In genomic region chr3:28031643-28032243, GRCm38 (mm10) we compare ENCODE assay signal across 9 mouse cellular contexts.
DNase-seq lines count a peak whose midpoint lies in the region; ATAC-seq lines count a peak whose summit lies in the region.
"Had no signal": no experiment of that assay in that cellular context is flagged by ENCODE, and none has a peak within 500 bp of the region (broad histone marks: within the 10 kb centered on the region; RNA-seq: fewer than 3 reads in every experiment).

No protein-coding gene starts in this region.

- intact Hi-C loops in left cerebral cortex, postnatal 14 days (cut with DNase I), result no loop called here
- intact Hi-C loops in left cerebral cortex, postnatal 4 days (cut with DNase I), result no loop called here

- H3K27ac ChIP-seq in embryonic facial prominence, embryonic 13.5 days, result 0 out of 2 replicates have a peak overlapping the region, but pooled peaks have one; percentile 7

- DNase-seq in left cerebral cortex, postnatal 14 days (ENCODE audit: low spot score in 2 of 2), result peak; percentile 47 to 48
- DNase-seq in left cerebral cortex, postnatal 4 days, result no peak
- DNase-seq in kidney, adult 18-20 months, result no peak
- no peak for DNase-seq in gastrocnemius, adult 18-20 months (ENCODE audit: low spot score)

- no peaks in the 10 kb centered on the region for H3K27me3 ChIP-seq in embryonic facial prominence, embryonic 13.5 days

- H3K4me2 ChIP-seq in embryonic facial prominence, embryonic 13.5 days, result no peak overlapping the region

- 0 out of 2 replicates have a peak overlapping the region, but pooled peaks have one; percentile 16 for H3K9ac ChIP-seq in embryonic facial prominence, embryonic 13.5 days

- no peaks in the 10 kb centered on the region for H3K36me3 ChIP-seq in embryonic facial prominence, embryonic 13.5 days

- H3K4me3 ChIP-seq in embryonic facial prominence, embryonic 13.5 days, result no peak overlapping the region
- H3K4me3 ChIP-seq: erythroblast, embryonic 14.5 days had no signal

- WGBS in embryonic facial prominence, embryonic 13.5 days, result 63% methylated on average over 7 of the region's 7 CpGs

- H3K4me1 ChIP-seq in embryonic facial prominence, embryonic 13.5 days, result peaks cover 8% of the 10 kb centered on the region

- ATAC-seq in embryonic facial prominence, embryonic 13.5 days (ENCODE audit: insufficient number of reproducible peaks, insufficient read depth, low FRiP score, low TSS enrichment, low read depth), result no peak
- ATAC-seq in inflammation-experienced regulatory T-cells, adult 6 months, result peak; percentile 50
- 0 out of 2 replicates have a peak, but pooled peaks have one; percentile 40 for ATAC-seq in monocyte, adult 5-6 weeks (replicated peaks; ENCODE audit: insufficient number of reproducible peaks, low FRiP score, low TSS enrichment, poor library complexity, severe bottlenecking)
- no peak for ATAC-seq in erythroblast, adult 5-6 weeks (replicated peaks; ENCODE audit: low FRiP score, poor library complexity, severe bottlenecking)

- no peaks in the 10 kb centered on the region for H3K9me3 ChIP-seq in embryonic facial prominence, embryonic 13.5 days

Comparison
In these comparisons a context has a peak if more than half of its experiments do, and no peak if none do; other contexts are left out.
1. DNase-seq: peak in left cerebral cortex, postnatal 14 days (2 of 2); none in left cerebral cortex, postnatal 4 days (single experiment), kidney, adult 18-20 months (single experiment) and gastrocnemius, adult 18-20 months (single experiment).
2. ATAC-seq: peak in inflammation-experienced regulatory T-cells, adult 6 months (single experiment) and monocyte, adult 5-6 weeks (single experiment); none in embryonic facial prominence, embryonic 13.5 days (single experiment) and erythroblast, adult 5-6 weeks (single experiment).